Mouse (Mus musculus) stomach, embryonic 16.5 days (tissue): ENCODE data around the gene Fkbp4. TPM values are rescaled to one million over a fixed set of nuclear protein-coding genes. Genes with fewer than 3 reads are reported as not detected.

Experiments used
- ATAC-seq: fragments of 200-750 bp; cut with Nextera tagmentation; 2 replicates; pipeline ENCODE4 v1.8.0; 2017; ENCODE audit warnings: moderate number of reproducible peaks, moderate TSS enrichment; ENCODE audit not compliant: insufficient read depth, low FRiP score
- H3K27ac ChIP-seq: fragments of 300-500 bp; sonication (generic); 2 replicates; pipeline ENCODE4 v1.5.1; 2014; ENCODE audit warnings: low read length
- H3K27me3 ChIP-seq: fragments of 300-500 bp; sonication (generic); 2 replicates; pipeline ENCODE4 v1.6.1; 2014; ENCODE audit warnings: low read length, control low read depth, mixed read lengths; ENCODE audit not compliant: control insufficient read depth, insufficient read depth
- H3K36me3 ChIP-seq: fragments of 300-500 bp; sonication (generic); 2 replicates; pipeline ENCODE4 v1.6.1; 2014; ENCODE audit warnings: low read length; ENCODE audit not compliant: control insufficient read depth, insufficient read depth
- H3K4me1 ChIP-seq: fragments of 300-500 bp; sonication (generic); 2 replicates; pipeline ENCODE4 v1.6.1; 2014; ENCODE audit warnings: low read length, control low read depth, mixed read lengths; ENCODE audit not compliant: control insufficient read depth, insufficient read depth
- H3K4me2 ChIP-seq: fragments of 300-500 bp; sonication (generic); 2 replicates; pipeline ENCODE4 v1.6.1; 2014; ENCODE audit warnings: low read depth, low read length, mixed read lengths
- H3K4me3 ChIP-seq: fragments of 300-500 bp; sonication (generic); replicated peaks from 2 replicates; pipeline ENCODE4 v1.5.1; 2014; ENCODE audit warnings: mild to moderate bottlenecking, low read length
- H3K9ac ChIP-seq: fragments of 300-500 bp; sonication (generic); 2 replicates; pipeline ENCODE4 v1.6.1; 2014; ENCODE audit warnings: low read length
- H3K9me3 ChIP-seq: fragments of 300-500 bp; sonication (generic); replicated peaks from 2 replicates; pipeline ENCODE4 v1.6.1; 2016; ENCODE audit warnings: low read length, control low read depth; ENCODE audit not compliant: control insufficient read depth
- WGBS: fragments of 180-500 bp; shearing (Covaris S2); extraction: QIAGEN DNeasy Blood & Tissue Kit; methylation state at CpG from one replicate; pipeline ENCODE4 v1.1.7; 2014; 5-methylcytosine and 5-hydroxymethylcytosine counted together
- polyA plus RNA-seq: library from polyadenylated mRNA; unstranded; fragments of >200 nt; fragmentation: Nextera tagmentation; extraction: Ambion mirVana; gene quantifications from 2 replicates; pipeline ENCODE4 v1.2.1, GENCODE M21; 2015

Fkbp4 gene
- polyA plus RNA-seq, 1 experiment from 2014 or later, result 416 TPM

- Histone ChIP-seq H3K4me3 (no peak overlapping the region), H3K4me2 (no peak overlapping the region), H3K27me3 (no peaks in the 10 kb centered on the region), H3K36me3 (peaks cover 24% of the 10 kb centered on the region), H3K4me1 (peaks cover 3% of the 10 kb centered on the region; the same call in 1 of the 2 replicates), H3K27ac (no peak overlapping the region), H3K9ac (no peak overlapping the region), H3K9me3 (no peaks in the 10 kb centered on the region)
- 85% methylated on average over 5 of the region's 5 CpGs for WGBS
- no peak for ATAC-seq
Measured at GRCm38 (mm10) chr6:128427571-128427970, 10.9 kb downstream of the Fkbp4 start.

GRCm38 (mm10) chr6:128425046-128425445 is 13.4 kb downstream of the Fkbp4 start:
- Histone ChIP-seq H3K4me1 (peaks cover 3% of the 10 kb centered on the region; the same call in 1 of the 2 replicates), H3K4me2 (peak overlapping the region; percentile 83), H3K4me3 (peak overlapping the region; percentile 60), H3K27ac (peak overlapping the region; percentile 97), H3K9ac (peak overlapping the region; percentile 90), H3K9me3 (no peaks in the 10 kb centered on the region), H3K27me3 (no peaks in the 10 kb centered on the region), H3K36me3 (peaks cover 4% of the 10 kb centered on the region; the same call in 1 of the 2 replicates)
- WGBS, result 18% methylated on average over 9 of the region's 9 CpGs
- no peak for ATAC-seq

DNA sequence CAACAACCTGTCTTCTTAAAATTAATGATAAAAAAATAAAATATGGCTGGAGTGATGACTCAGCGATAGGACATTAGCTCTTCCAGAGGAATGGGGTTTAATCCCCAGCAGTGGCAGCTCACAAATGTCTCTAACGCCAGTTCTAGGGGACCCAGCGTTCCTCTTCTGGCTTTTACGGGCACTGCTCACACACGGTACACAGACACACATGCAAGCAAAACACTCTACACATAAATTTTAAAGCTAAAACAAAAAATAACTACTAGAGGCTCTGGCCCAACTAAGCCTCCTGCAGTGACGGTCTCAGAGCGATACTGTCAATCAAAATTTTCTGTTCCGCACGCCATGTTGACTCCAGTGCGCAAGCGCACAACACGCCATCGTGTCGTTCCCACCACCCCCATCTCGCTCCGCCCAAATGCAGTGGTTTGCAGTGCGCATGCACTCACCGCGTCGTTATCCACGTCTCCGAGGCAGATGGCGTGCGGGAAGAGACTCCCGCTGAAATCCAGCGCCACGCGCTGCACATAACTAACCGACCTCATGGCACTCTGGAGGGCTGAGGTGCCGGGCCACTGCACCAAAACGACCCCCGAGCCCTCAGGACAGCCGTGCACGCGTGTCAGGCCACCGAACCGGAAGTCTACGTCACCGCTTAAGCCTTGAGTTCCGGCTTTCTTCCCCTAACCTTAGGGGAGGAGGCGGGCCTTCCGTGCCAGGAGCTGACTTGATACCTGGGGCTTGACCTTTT is 14.0 kb downstream of the Fkbp4 start, which contains the start of gene Itfg2:
TSS of gene Itfg2 (minus strand) at position 663 of the 751 bp plus-strand sequence.
- H3K4me1 ChIP-seq, result peaks cover 3% of the 10 kb centered on the region; the same call in 1 of the 2 replicates
- ATAC-seq, result peak; percentile 97
- peak within 1 kb of the TSS; percentile 97 for H3K27ac ChIP-seq
- no peaks in the 10 kb centered on the region for H3K36me3 ChIP-seq
- H3K27me3 ChIP-seq, result no peaks in the 10 kb centered on the region
- under 1% methylated on average over 42 of the region's 42 CpGs for WGBS
- peak within 1 kb of the TSS; percentile 90 for H3K9ac ChIP-seq
- H3K9me3 ChIP-seq, result no peaks in the 10 kb centered on the region
- peak within 1 kb of the TSS; percentile 60 for H3K4me3 ChIP-seq
- peak within 1 kb of the TSS; percentile 83 for H3K4me2 ChIP-seq

- peaks cover 3% of the 10 kb centered on the region; the same call in 1 of the 2 replicates for H3K4me1 ChIP-seq
- H3K36me3 ChIP-seq, result no peaks in the 10 kb centered on the region
- peak overlapping the region; percentile 82 for H3K4me2 ChIP-seq
- ATAC-seq, result 0 out of 2 replicates have a peak, but pooled peaks have one; percentile 24
- H3K9ac ChIP-seq, result peak overlapping the region; percentile 90
- 39% methylated on average over 15 of the region's 16 CpGs for WGBS
- H3K27me3 ChIP-seq, result no peaks in the 10 kb centered on the region
- peak overlapping the region; percentile 60 for H3K4me3 ChIP-seq
- H3K9me3 ChIP-seq, result no peaks in the 10 kb centered on the region
- peak overlapping the region; percentile 97 for H3K27ac ChIP-seq
Measured at GRCm38 (mm10) chr6:128423496-128424268, 14.8 kb downstream of the Fkbp4 start.

DNA sequence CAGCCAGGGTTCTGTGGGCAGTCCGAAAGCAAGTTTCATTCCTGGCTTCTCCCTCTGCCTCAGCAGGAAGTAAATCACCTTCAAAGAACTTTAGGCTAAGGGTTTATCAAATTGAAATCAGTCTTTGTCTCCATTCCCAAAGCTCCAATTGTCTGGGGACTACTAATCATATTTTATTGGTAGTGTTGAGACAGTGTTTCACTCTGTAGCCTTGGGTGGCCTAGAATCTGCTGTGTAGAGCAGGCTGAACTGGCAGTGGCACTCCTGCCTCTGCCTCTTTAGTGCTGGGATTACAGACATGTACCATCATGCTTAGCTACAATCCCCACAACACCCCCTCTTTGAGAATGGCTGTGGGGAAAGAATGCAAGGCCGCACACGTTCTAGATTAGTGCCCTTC is 17.0 kb downstream of the Fkbp4 start:
- no peaks in the 10 kb centered on the region for H3K36me3 ChIP-seq
- no peak overlapping the region for H3K4me2 ChIP-seq
- no peaks in the 10 kb centered on the region for H3K27me3 ChIP-seq
- 83% methylated on average over 3 of the region's 3 CpGs for WGBS
- no peak overlapping the region for H3K9ac ChIP-seq
- peaks cover 3% of the 10 kb centered on the region; the same call in 1 of the 2 replicates for H3K4me1 ChIP-seq
- H3K9me3 ChIP-seq, result no peaks in the 10 kb centered on the region
- H3K4me3 ChIP-seq, result no peak overlapping the region
- H3K27ac ChIP-seq, result peak overlapping the region; percentile 33; the same call in 1 of the 2 replicates
- ATAC-seq, result no peak

DNA sequence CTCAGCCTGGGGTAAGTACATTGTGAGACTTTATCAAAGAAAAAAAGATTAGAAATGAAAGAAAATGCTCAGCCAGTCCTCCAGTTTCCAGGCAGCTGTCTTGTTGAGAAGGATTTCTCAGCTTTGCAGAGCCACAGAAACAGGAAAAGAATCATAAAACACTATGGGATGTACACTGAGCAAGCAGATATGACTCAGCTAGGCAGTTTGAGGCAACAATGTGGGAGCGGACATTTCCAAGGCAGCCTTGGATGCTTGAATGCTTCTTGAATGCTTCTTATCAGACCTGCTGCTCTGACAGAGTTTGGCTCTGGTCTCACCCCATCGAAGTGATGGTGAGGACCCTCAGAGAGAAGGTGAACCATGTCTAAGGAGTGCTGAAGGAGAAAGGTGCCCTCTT is 17.4 kb downstream of the Fkbp4 start:
- peak overlapping the region; percentile 33; the same call in 1 of the 2 replicates for H3K27ac ChIP-seq
- no peaks in the 10 kb centered on the region for H3K36me3 ChIP-seq
- WGBS, result 86% methylated on average over 2 of the region's 2 CpGs
- no peaks in the 10 kb centered on the region for H3K27me3 ChIP-seq
- no peak for ATAC-seq
- H3K9me3 ChIP-seq, result no peaks in the 10 kb centered on the region
- H3K4me1 ChIP-seq, result peaks cover 3% of the 10 kb centered on the region; the same call in 1 of the 2 replicates
- H3K4me2 ChIP-seq, result no peak overlapping the region
- no peak overlapping the region for H3K9ac ChIP-seq
- H3K4me3 ChIP-seq, result no peak overlapping the region

DNA sequence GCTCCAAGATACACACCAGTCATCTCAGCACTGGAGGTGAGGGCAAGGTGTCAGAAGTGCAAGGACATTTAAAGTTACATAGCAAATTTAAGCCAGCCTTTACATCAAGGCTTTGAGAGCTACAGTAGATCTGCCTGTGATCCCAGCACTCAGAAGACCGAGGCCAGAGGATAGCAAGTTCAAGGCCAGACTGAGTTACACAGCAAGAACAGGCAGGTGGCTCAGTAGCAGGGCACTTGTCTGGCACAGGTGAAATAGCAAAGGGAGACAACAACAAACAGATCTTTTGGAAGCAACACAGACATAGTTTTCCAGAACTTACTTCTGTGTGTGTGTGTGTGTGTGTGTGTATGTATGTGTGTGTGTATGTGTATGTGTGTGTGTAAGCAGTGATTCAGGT is 20.4 kb downstream of the Fkbp4 start:
- 76% methylated on average over 1 of the region's 1 CpGs for WGBS
- Histone ChIP-seq H3K4me1 (no peaks in the 10 kb centered on the region), H3K4me3 (no peak overlapping the region), H3K9me3 (no peaks in the 10 kb centered on the region), H3K4me2 (no peak overlapping the region), H3K36me3 (peaks cover 2% of the 10 kb centered on the region; the same call in 1 of the 2 replicates), H3K27ac (no peak overlapping the region), H3K9ac (no peak overlapping the region), H3K27me3 (no peaks in the 10 kb centered on the region)
- ATAC-seq, result no peak

DNA sequence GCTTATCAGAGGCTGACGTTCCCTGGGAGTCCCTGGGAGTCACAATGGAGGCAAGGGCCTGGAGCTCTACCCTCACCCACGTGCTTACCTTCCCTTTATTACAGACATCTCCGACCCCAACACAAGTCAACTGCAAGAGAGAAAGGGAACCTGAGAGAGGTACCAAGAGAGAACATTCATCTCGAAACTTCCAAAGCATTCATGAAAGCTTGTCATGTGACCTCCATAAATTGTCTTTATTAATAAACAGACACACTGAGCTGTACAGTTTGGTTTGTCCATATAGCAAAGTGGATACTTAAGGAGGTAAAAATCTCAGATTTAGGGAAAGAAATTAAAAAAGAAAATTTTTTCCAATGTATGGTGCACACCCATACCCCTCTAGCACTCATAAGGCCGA is 22.3 kb downstream of the Fkbp4 start:
- Histone ChIP-seq H3K4me1 (no peaks in the 10 kb centered on the region), H3K27ac (no peak overlapping the region), H3K9me3 (no peaks in the 10 kb centered on the region), H3K9ac (no peak overlapping the region), H3K27me3 (no peaks in the 10 kb centered on the region), H3K4me2 (no peak overlapping the region), H3K36me3 (peaks cover 11% of the 10 kb centered on the region; the same call in 1 of the 2 replicates), H3K4me3 (no peak overlapping the region)
- no peak for ATAC-seq
- WGBS, result 73% methylated on average over 5 of the region's 5 CpGs

DNA sequence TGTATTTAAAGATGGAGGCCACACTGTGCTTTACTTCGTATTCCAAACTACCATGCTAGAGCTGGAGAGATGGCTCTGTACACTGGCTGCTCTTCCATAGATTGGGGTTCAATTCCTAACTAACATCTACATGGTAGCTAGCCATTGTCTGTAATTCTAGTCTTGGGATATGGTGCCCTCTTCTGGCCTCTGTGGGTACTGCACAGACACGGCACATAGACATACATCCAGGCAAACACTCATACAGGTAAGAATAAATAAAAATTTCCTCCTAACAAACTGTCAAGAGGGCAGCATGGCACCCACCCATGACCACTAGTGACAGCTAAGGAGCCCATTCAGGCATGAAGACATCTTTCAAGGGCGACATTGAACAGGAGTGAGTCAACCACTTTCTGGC is 27.4 kb downstream of the Fkbp4 start:
- Histone ChIP-seq H3K27me3 (no peaks in the 10 kb centered on the region), H3K9ac (no peak overlapping the region), H3K9me3 (no peaks in the 10 kb centered on the region), H3K27ac (no peak overlapping the region), H3K36me3 (peaks cover 27% of the 10 kb centered on the region), H3K4me3 (no peak overlapping the region), H3K4me2 (no peak overlapping the region), H3K4me1 (no peaks in the 10 kb centered on the region)
- ATAC-seq, result peak; percentile 22; the same call in 1 of the 2 replicates
- 15% methylated on average over 3 of the region's 3 CpGs for WGBS
